Mouse (Mus musculus) lung, postnatal 25 days (tissue): Measurements from ENCODE around the gene Mrtfa.
A peak's percentile ranks its signal among the peaks of the same experiment; 100 is the strongest.

Source experiments
- DNase-seq: peaks from one replicate; pipeline ENCODE4 v3.0.0; 2022; ENCODE audit warnings: low spot score

Mrtfa gene

GRCm38 (mm10) chr15:81101316-81101715 lies 89.2 kb downstream of the Mrtfa start:
- DNase-seq: no peak

- no peak for DNase-seq
Observed at GRCm38 (mm10) chr15:81099269-81099668, 91.3 kb downstream of the Mrtfa start.

- DNase-seq: no peak
Observed at GRCm38 (mm10) chr15:81098689-81099088, 91.9 kb downstream of the Mrtfa start.

- DNase-seq: no peak
Observed at GRCm38 (mm10) chr15:81097896-81098295, 92.7 kb downstream of the Mrtfa start.

- DNase-seq: no peak
Observed at GRCm38 (mm10) chr15:81097456-81097855, 93.1 kb downstream of the Mrtfa start.

- no peak for DNase-seq
Observed at GRCm38 (mm10) chr15:81096329-81097055, 94.1 kb downstream of the Mrtfa start.

GRCm38 (mm10) chr15:81093032-81093431 lies 97.5 kb downstream of the Mrtfa start:
- no peak for DNase-seq

GRCm38 (mm10) chr15:81091718-81092117 lies 98.8 kb downstream of the Mrtfa start:
- no peak for DNase-seq

GRCm38 (mm10) chr15:81087529-81087928 lies 103.0 kb downstream of the Mrtfa start:
- DNase-seq: no peak

GRCm38 (mm10) chr15:81086644-81087480 lies 103.7 kb downstream of the Mrtfa start:
- DNase-seq: peak; percentile 54

GRCm38 (mm10) chr15:81083826-81084225 lies 106.7 kb downstream of the Mrtfa start:
- no peak for DNase-seq

GRCm38 (mm10) chr15:81083281-81083680 lies 107.3 kb downstream of the Mrtfa start:
- DNase-seq: no peak

- no peak for DNase-seq
Observed at GRCm38 (mm10) chr15:81081216-81081615, 109.3 kb downstream of the Mrtfa start.

GRCm38 (mm10) chr15:81080405-81080804 lies 110.2 kb downstream of the Mrtfa start:
- no peak for DNase-seq

- no peak for DNase-seq
Observed at GRCm38 (mm10) chr15:81079255-81079654, 111.3 kb downstream of the Mrtfa start.

- peak; percentile 35 for DNase-seq
Observed at GRCm38 (mm10) chr15:81077551-81077950, 113.0 kb downstream of the Mrtfa start.

GRCm38 (mm10) chr15:81074543-81074942 lies 116.0 kb downstream of the Mrtfa start:
- DNase-seq: peak; percentile 32

GRCm38 (mm10) chr15:81073751-81074150 lies 116.8 kb downstream of the Mrtfa start:
- DNase-seq: no peak

GRCm38 (mm10) chr15:81072748-81073147 lies 117.8 kb downstream of the Mrtfa start:
- DNase-seq: no peak

- no peak for DNase-seq
Observed at GRCm38 (mm10) chr15:81070470-81070869, 120.1 kb downstream of the Mrtfa start.

GRCm38 (mm10) chr15:81068641-81069381 lies 121.7 kb downstream of the Mrtfa start:
- DNase-seq: no peak

GRCm38 (mm10) chr15:81067761-81068160 lies 122.8 kb downstream of the Mrtfa start:
- DNase-seq: no peak

GRCm38 (mm10) chr15:81066976-81067375 lies 123.6 kb downstream of the Mrtfa start:
- peak; percentile 40 for DNase-seq
